Mouse (Mus musculus) hindbrain, embryonic 13.5 days (tissue): Measurements from ENCODE around the gene Serpine1. TPM values are rescaled to one million over a fixed set of nuclear protein-coding genes. Genes with fewer than 3 reads are reported as not detected.
A peak's percentile ranks its signal among the peaks of the same experiment; 100 is the strongest.

Experiments used
- ATAC-seq: fragments of 200-750 bp; cut with Nextera tagmentation; 2 replicates; pipeline ENCODE4 v1.8.0; 2017; ENCODE audit warnings: moderate TSS enrichment; ENCODE audit not compliant: low FRiP score
- H3K27ac ChIP-seq: fragments of 300-500 bp; sonication (generic); 2 replicates; pipeline ENCODE4 v1.5.1; 2015; ENCODE audit warnings: inconsistent platforms, mild to moderate bottlenecking, moderate library complexity
- H3K27me3 ChIP-seq: fragments of 300-500 bp; sonication (generic); 2 replicates; pipeline ENCODE4 v1.6.1; 2015; ENCODE audit warnings: mild to moderate bottlenecking, inconsistent platforms
- H3K36me3 ChIP-seq: fragments of 300-500 bp; sonication (generic); 2 replicates; pipeline ENCODE4 v1.6.1; 2015; ENCODE audit warnings: mild to moderate bottlenecking, inconsistent platforms
- H3K4me1 ChIP-seq: fragments of 300-500 bp; sonication (generic); replicated peaks from 2 replicates; pipeline ENCODE4 v1.6.1; 2015; ENCODE audit warnings: inconsistent platforms
- H3K4me2 ChIP-seq: fragments of 300-500 bp; sonication (generic); 2 replicates; pipeline ENCODE4 v1.6.1; 2015; ENCODE audit warnings: inconsistent platforms, mild to moderate bottlenecking, moderate library complexity
- H3K4me3 ChIP-seq: fragments of 300-500 bp; sonication (generic); 2 replicates; pipeline ENCODE4 v1.5.1; 2015; ENCODE audit warnings: mild to moderate bottlenecking, inconsistent platforms
- H3K9ac ChIP-seq: fragments of 300-500 bp; sonication (generic); 2 replicates; pipeline ENCODE4 v1.6.1; 2015; ENCODE audit warnings: mild to moderate bottlenecking, inconsistent platforms
- H3K9me3 ChIP-seq: fragments of 300-500 bp; sonication (generic); 2 replicates; pipeline ENCODE4 v1.6.1; 2016; ENCODE audit warnings: inconsistent platforms
- WGBS: fragments of 180-500 bp; shearing (Covaris S2); methylation state at CpG from one replicate; pipeline ENCODE4 v1.1.7; 2015; 5-methylcytosine and 5-hydroxymethylcytosine counted together
- polyA plus RNA-seq: library from polyadenylated mRNA; unstranded; fragments of >200 nt; fragmentation: Nextera tagmentation; extraction: Ambion mirVana; gene quantifications from 2 replicates; pipeline ENCODE4 v1.2.1, GENCODE M21; 2015

Serpine1 gene
- polyA plus RNA-seq, 1 experiment from 2014 or later = 0.16 TPM

DNA sequence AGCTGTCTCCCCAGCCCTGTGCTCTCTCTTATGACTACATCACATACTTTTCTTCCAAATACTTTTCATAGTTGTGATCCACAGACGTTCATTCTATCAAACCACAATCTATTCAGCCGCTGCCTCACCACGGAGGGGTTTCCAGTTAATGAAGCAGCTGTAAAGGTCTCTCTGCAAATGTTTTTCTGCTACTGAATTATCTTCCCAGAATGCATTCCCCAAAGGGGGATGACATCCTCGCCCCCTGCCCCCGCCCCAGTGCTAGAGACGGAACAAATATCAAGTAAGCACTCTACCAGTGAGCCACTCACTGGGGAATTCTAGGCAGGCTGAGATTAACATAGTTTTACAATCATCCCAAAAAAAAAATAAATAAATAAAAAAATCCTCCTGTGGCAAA lies 36.0 kb upstream of the Serpine1 start:
- no peak overlapping the region for H3K27ac ChIP-seq
- no peak overlapping the region for H3K4me3 ChIP-seq
- no peak for ATAC-seq
- H3K36me3 ChIP-seq = no peaks in the 10 kb centered on the region; the same call in 1 of the 2 replicates
- H3K27me3 ChIP-seq = no peaks in the 10 kb centered on the region
- H3K4me1 ChIP-seq = peaks cover 6% of the 10 kb centered on the region
- WGBS = 67% methylated on average over 6 of the region's 6 CpGs
- H3K9me3 ChIP-seq = no peaks in the 10 kb centered on the region
- H3K4me2 ChIP-seq = no peak overlapping the region
- no peak overlapping the region for H3K9ac ChIP-seq

GRCm38 (mm10) chr5:137107670-137108069 lies 35.6 kb upstream of the Serpine1 start:
- no peak overlapping the region for H3K4me2 ChIP-seq
- H3K4me1 ChIP-seq = peaks cover 10% of the 10 kb centered on the region
- H3K27me3 ChIP-seq = no peaks in the 10 kb centered on the region
- no peaks in the 10 kb centered on the region for H3K9me3 ChIP-seq
- no peak overlapping the region for H3K27ac ChIP-seq
- WGBS = 88% methylated on average over 8 of the region's 8 CpGs
- H3K4me3 ChIP-seq = no peak overlapping the region
- H3K9ac ChIP-seq = no peak overlapping the region
- no peak for ATAC-seq
- H3K36me3 ChIP-seq = no peaks in the 10 kb centered on the region

GRCm38 (mm10) chr5:137107024-137107423 lies 35.0 kb upstream of the Serpine1 start:
- Histone ChIP-seq H3K9ac (no peak overlapping the region), H3K4me1 (peaks cover 13% of the 10 kb centered on the region), H3K36me3 (no peaks in the 10 kb centered on the region), H3K4me3 (no peak overlapping the region), H3K27me3 (no peaks in the 10 kb centered on the region), H3K9me3 (no peaks in the 10 kb centered on the region), H3K27ac (no peak overlapping the region), H3K4me2 (0 out of 2 replicates have a peak overlapping the region, but pooled peaks have one; percentile 21)
- ATAC-seq = 0 out of 2 replicates have a peak, but pooled peaks have one; percentile 24
- WGBS = 6% methylated on average over 6 of the region's 6 CpGs

DNA sequence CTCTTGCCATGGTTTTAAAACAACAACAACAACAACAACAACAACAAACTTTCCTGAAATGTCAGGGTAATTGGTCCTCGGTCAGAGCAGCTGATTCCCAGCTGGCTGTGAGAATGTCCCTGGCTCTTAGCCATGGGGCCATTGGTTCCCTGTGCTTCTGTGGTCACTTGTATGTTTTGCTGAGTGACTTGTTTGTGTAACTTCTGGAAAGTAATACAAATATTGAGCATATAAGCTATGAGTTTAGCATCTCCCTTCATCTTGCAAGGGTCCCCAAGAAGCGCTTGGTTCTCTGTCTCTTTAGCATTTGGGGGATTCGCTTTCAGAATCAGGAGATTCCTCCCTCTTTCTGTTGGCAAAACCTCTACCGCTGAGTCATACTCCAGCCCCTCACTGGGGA lies 34.4 kb upstream of the Serpine1 start:
- H3K9me3 ChIP-seq = no peaks in the 10 kb centered on the region
- WGBS = 85% methylated on average over 4 of the region's 4 CpGs
- no peaks in the 10 kb centered on the region for H3K36me3 ChIP-seq
- no peak for ATAC-seq
- no peaks in the 10 kb centered on the region for H3K27me3 ChIP-seq
- H3K9ac ChIP-seq = no peak overlapping the region
- H3K4me2 ChIP-seq = no peak overlapping the region
- H3K27ac ChIP-seq = no peak overlapping the region
- H3K4me3 ChIP-seq = no peak overlapping the region
- peaks cover 13% of the 10 kb centered on the region for H3K4me1 ChIP-seq

DNA sequence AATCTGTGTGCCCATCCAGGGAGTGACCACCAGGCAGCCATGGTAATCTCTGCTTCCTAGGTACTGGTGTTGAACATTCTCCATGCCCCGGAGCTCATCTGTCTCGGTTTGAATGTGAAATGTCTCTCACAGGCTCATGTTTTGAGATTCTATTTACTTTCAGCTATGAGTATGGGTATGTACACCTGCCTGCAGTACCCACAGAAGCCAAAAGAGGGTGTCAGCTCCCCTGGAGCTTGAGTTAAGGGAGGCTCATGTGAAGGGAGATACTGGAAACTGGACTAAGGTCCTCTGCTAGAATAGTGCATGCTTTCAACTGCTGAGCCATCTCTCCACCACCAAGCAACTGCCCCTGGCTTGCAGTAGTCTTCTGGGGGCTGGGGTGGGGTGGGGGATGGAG lies 31.9 kb upstream of the Serpine1 start:
- Histone ChIP-seq H3K36me3 (no peaks in the 10 kb centered on the region), H3K4me3 (no peak overlapping the region), H3K9ac (no peak overlapping the region), H3K4me2 (no peak overlapping the region), H3K27ac (no peak overlapping the region), H3K27me3 (no peaks in the 10 kb centered on the region), H3K4me1 (peaks cover 10% of the 10 kb centered on the region), H3K9me3 (no peaks in the 10 kb centered on the region)
- no peak for ATAC-seq
- WGBS = 88% methylated on average over 2 of the region's 2 CpGs

- Histone ChIP-seq H3K36me3 (no peaks in the 10 kb centered on the region), H3K4me1 (peaks cover 10% of the 10 kb centered on the region), H3K9me3 (no peaks in the 10 kb centered on the region), H3K4me2 (0 out of 2 replicates have a peak overlapping the region, but pooled peaks have one; percentile 8), H3K27ac (no peak overlapping the region), H3K27me3 (no peaks in the 10 kb centered on the region), H3K4me3 (no peak overlapping the region), H3K9ac (no peak overlapping the region; the same call in 1 of the 2 replicates)
- 70% methylated on average over 28 of the region's 28 CpGs for WGBS
- 0 out of 2 replicates have a peak, but pooled peaks have one; percentile 28 for ATAC-seq
Observed at GRCm38 (mm10) chr5:137102575-137103522, 30.8 kb upstream of the Serpine1 start.

DNA sequence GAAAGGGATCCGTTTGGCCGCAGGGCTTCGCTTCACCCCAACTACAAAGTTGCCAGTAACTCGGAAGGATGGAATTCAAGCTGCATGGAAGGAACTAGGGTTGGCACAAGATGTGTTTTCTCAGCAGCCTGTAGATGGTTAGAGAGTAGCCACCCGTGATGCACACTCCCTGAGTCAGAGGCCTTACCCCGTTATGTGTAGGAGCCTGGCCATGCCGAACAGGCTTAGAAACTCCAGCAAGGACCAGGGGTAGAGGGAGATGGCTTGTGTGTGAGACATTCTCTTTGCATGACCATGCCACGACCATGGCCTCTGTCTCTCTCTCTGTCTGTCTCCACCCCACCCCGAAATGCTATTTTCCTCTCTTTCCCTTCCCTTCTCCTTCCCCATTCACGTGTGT lies 30.0 kb upstream of the Serpine1 start:
- H3K4me3 ChIP-seq = no peak overlapping the region
- H3K36me3 ChIP-seq = no peaks in the 10 kb centered on the region
- WGBS = 80% methylated on average over 10 of the region's 10 CpGs
- no peak overlapping the region for H3K27ac ChIP-seq
- H3K27me3 ChIP-seq = no peaks in the 10 kb centered on the region
- no peaks in the 10 kb centered on the region for H3K9me3 ChIP-seq
- no peak overlapping the region for H3K4me2 ChIP-seq
- peaks cover 10% of the 10 kb centered on the region for H3K4me1 ChIP-seq
- no peak for ATAC-seq
- H3K9ac ChIP-seq = no peak overlapping the region

DNA sequence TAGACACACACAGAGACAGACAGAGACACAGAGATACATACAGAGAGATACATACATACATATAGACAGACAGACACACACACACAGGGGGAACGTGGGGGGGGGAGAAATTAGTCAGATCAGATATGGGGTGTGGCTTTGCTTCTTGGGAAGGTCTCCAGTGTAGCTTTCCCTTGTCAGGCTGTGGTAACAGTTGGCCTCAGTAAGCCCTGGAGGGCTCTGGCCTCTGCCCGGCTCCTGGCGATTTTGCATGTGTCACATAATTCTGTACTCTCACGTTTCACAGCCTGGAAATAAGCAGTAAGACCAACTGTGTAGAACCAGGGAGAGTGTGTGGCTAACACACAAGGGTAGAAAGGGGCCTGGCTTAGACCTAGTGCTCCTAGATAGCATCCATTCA lies 28.6 kb upstream of the Serpine1 start:
- H3K9me3 ChIP-seq = no peaks in the 10 kb centered on the region; the same call in 1 of the 2 replicates
- H3K27me3 ChIP-seq = no peaks in the 10 kb centered on the region
- ATAC-seq = no peak
- 72% methylated on average over 4 of the region's 4 CpGs for WGBS
- peaks cover 10% of the 10 kb centered on the region for H3K4me1 ChIP-seq
- no peak overlapping the region for H3K4me3 ChIP-seq
- no peak overlapping the region for H3K4me2 ChIP-seq
- no peaks in the 10 kb centered on the region for H3K36me3 ChIP-seq
- H3K27ac ChIP-seq = no peak overlapping the region
- no peak overlapping the region for H3K9ac ChIP-seq

DNA sequence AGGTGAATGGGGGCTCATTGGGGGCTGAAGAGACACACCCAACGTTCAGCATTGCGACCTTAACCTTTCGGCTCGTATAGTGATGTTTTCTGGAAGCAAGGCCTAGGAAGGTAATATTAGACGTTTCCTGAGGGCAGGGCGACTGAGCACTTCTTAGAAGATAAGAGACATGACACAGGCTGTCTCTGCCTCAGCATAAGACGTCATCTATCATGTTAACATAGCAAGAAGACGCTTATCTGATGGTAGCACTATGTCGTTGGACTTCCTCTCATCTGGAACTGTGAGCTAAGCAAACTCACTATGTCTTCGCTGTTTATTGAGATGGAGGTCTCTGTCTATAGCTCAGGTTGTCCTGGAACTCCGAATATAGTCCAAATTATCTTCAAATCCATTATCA lies 26.4 kb upstream of the Serpine1 start:
- no peaks in the 10 kb centered on the region; the same call in 1 of the 2 replicates for H3K9me3 ChIP-seq
- no peak for ATAC-seq
- no peak overlapping the region for H3K27ac ChIP-seq
- H3K36me3 ChIP-seq = no peaks in the 10 kb centered on the region
- no peaks in the 10 kb centered on the region for H3K27me3 ChIP-seq
- peaks cover 10% of the 10 kb centered on the region for H3K4me1 ChIP-seq
- WGBS = 82% methylated on average over 11 of the region's 11 CpGs
- no peak overlapping the region for H3K9ac ChIP-seq
- H3K4me2 ChIP-seq = no peak overlapping the region
- no peak overlapping the region for H3K4me3 ChIP-seq

DNA sequence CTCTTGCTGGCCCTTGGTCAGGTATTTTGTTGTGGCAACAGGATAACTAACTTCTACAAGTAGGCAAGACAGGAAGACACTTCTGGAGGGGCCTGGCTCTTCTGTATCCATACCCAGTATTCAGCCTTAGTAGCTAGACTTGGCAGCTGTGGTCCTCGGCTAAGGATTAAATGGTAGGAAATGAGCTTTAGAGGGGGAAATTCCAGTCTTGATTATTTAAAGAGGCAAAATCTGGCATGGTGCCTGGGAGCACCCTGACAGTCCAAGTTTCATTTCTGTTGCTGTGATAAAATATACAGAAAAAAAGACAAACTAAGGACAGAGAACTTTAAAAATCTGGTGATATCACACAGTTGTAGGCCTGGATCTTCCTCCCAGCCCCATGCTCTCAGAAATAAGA lies 24.0 kb upstream of the Serpine1 start:
- Histone ChIP-seq H3K27me3 (no peaks in the 10 kb centered on the region), H3K36me3 (no peaks in the 10 kb centered on the region), H3K9me3 (no peaks in the 10 kb centered on the region; the same call in 1 of the 2 replicates), H3K4me2 (no peak overlapping the region), H3K4me1 (no peaks in the 10 kb centered on the region), H3K27ac (no peak overlapping the region), H3K9ac (no peak overlapping the region), H3K4me3 (no peak overlapping the region)
- no peak for ATAC-seq
- 76% methylated on average over 1 of the region's 1 CpGs for WGBS

- no peaks in the 10 kb centered on the region; the same call in 1 of the 2 replicates for H3K9me3 ChIP-seq
- H3K36me3 ChIP-seq = no peaks in the 10 kb centered on the region
- ATAC-seq = no peak
- no peak overlapping the region for H3K27ac ChIP-seq
- H3K9ac ChIP-seq = no peak overlapping the region
- no peak overlapping the region for H3K4me2 ChIP-seq
- 88% methylated on average over 10 of the region's 10 CpGs for WGBS
- no peaks in the 10 kb centered on the region for H3K4me1 ChIP-seq
- no peak overlapping the region for H3K4me3 ChIP-seq
- H3K27me3 ChIP-seq = no peaks in the 10 kb centered on the region
Observed at GRCm38 (mm10) chr5:137095135-137095534, 23.1 kb upstream of the Serpine1 start.

DNA sequence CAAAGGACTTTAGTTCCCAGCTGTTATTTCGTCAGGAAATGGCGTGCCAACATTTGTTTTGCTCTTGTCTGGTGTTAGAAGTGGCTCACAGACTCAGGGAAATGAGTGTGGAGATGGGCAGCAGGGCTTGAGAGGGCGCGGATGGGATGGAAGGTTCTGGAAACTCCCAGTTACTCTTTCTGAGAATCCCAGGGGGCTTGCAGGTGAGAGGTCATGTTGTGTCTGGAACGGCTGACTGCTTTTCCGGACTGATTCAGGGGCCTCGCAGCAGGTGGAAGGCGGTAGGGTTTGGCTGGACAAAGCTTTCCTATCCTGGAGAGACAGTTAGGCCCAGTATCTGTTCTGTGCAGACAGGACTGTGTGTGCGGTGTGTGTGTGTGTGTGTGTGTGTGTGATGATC lies 21.7 kb upstream of the Serpine1 start:
- no peak overlapping the region for H3K9ac ChIP-seq
- ATAC-seq = no peak
- no peak overlapping the region for H3K27ac ChIP-seq
- no peaks in the 10 kb centered on the region for H3K4me1 ChIP-seq
- 82% methylated on average over 9 of the region's 9 CpGs for WGBS
- no peak overlapping the region for H3K4me3 ChIP-seq
- H3K4me2 ChIP-seq = no peak overlapping the region
- no peaks in the 10 kb centered on the region; the same call in 1 of the 2 replicates for H3K9me3 ChIP-seq
- H3K27me3 ChIP-seq = no peaks in the 10 kb centered on the region
- H3K36me3 ChIP-seq = no peaks in the 10 kb centered on the region

DNA sequence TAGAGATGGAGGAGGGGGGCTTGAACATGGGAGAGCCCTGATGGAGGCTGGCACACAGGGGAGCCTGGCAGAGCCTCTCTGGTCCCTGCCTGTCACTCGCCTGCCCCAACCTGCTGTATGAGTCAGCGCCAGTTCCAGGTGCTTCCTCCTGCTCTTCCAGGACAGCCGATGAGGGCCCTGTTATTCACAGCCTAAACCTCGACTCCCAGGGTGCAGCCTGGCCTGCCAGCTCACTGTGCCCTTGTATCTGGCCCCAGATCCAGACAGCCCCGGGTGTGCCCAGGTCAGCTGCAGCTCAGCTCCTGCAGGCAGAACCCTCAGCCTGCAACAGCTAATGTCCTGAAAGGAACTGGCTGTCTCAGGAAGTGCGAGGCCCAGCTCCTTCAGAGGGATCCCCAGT lies 19.5 kb upstream of the Serpine1 start:
- Histone ChIP-seq H3K27ac (no peak overlapping the region), H3K4me1 (no peaks in the 10 kb centered on the region), H3K9me3 (no peaks in the 10 kb centered on the region; the same call in 1 of the 2 replicates), H3K36me3 (no peaks in the 10 kb centered on the region), H3K9ac (no peak overlapping the region), H3K27me3 (no peaks in the 10 kb centered on the region), H3K4me3 (no peak overlapping the region), H3K4me2 (no peak overlapping the region)
- 76% methylated on average over 6 of the region's 6 CpGs for WGBS
- ATAC-seq = no peak
